Mouse (Mus musculus): ENCODE measurements around the gene Calhm5. TPM values are rescaled to one million over a fixed set of nuclear protein-coding genes. Genes with fewer than 3 reads are reported as not detected.

The Calhm5 gene
- 0.70 and 0.95 TPM in 2 replicates for polyA plus RNA-seq (2016; fragmentation: Nextera tagmentation; extraction: Ambion mirVana)

- no peaks in the 10 kb centered on the region for H3K9me3 ChIP-seq
- H3K27ac ChIP-seq, result peak within 1 kb of the TSS; percentile 75
- H3K36me3 ChIP-seq, result no peaks in the 10 kb centered on the region
- peaks cover 12% of the 10 kb centered on the region for H3K4me1 ChIP-seq
- 17% methylated on average over 9 of the region's 9 CpGs for WGBS
- DNase-seq (ENCODE audit: low spot score), result no peak
- peak within 1 kb of the TSS; percentile 53 for H3K4me3 ChIP-seq
- H3K27me3 ChIP-seq (ENCODE audit: insufficient read depth, poor library complexity, severe bottlenecking), result no peaks in the 10 kb centered on the region
These were observed at the start of gene Calhm5 for GRCm38 (mm10) chr10:34096418-34096883. TSS of gene Calhm5 (minus strand) at chr10:34096519.

DNA sequence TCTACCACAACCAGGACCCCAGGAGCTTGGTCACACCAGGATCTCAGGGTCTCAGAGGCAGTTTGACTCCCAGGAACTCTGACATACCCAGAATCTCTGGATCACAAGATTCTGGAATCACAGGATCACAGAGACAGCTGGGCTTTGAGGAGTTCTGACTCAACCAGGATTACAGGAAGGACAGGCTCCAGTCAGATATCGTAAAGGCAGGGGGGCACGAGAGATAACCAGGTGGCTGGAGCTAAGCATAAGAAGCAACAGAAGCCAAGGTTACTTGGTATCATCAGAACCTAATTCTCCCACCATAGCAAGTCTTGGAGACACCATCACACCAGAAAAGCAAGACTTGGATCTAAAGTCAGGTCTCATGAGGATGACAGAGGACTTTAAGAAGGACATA lies 45.4 kb upstream of the Calhm5 start:
- DNase-seq (ENCODE audit: low spot score), result no peak
- Histone ChIP-seq H3K9me3 (no peaks in the 10 kb centered on the region), H3K36me3 (no peaks in the 10 kb centered on the region), H3K4me3 (no peak overlapping the region), H3K27ac (no peak overlapping the region), H3K27me3 (ENCODE audit: insufficient read depth, poor library complexity, severe bottlenecking) (no peaks in the 10 kb centered on the region), H3K4me1 (peaks cover 2% of the 10 kb centered on the region; the same call in 1 of the 2 replicates)
- WGBS, result 52% methylated on average over 2 of the region's 2 CpGs

DNA sequence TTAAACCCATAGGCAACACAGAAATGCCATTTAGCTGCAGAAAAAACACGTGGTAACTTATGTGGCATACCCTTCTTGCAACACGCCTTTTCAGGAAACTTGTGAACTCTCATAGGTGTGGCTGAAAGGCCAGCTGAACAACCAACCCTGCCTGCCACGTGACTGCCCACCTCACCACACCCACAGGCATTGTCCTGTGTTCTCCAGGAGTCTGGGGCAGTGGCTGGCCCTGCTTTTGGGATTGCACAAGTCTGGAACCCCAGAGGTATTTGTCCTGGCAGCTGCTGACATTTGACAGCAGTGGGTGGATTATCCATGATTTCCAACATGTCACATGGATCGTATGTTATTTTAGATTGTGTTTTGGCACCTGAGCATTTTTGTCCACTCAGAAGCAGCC lies 43.4 kb upstream of the Calhm5 start:
- Histone ChIP-seq H3K27me3 (ENCODE audit: insufficient read depth, poor library complexity, severe bottlenecking) (no peaks in the 10 kb centered on the region), H3K36me3 (no peaks in the 10 kb centered on the region), H3K27ac (no peak overlapping the region), H3K4me3 (no peak overlapping the region), H3K4me1 (peaks cover 6% of the 10 kb centered on the region; the same call in 1 of the 2 replicates), H3K9me3 (no peaks in the 10 kb centered on the region)
- 74% methylated on average over 4 of the region's 4 CpGs for WGBS
- no peak for DNase-seq (ENCODE audit: low spot score)

DNA sequence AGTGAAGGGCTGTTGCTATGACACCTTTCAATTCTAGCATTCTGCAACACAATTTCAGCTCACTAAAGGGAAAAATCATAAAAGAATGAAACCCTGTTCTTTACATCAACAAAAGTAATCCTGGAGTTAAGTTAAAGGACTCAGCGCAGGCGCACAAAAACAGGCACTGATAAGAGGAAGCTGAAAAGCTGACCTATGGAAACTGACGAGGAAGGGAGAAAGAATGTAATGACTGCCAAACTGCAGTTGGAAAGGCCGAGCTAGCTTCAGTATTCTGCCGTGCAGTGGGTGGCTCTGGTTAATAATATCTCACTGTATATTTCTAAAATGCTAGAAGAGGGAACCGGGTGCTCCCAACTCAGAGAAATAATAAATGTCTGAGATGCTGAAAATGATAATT lies 41.7 kb upstream of the Calhm5 start:
- H3K27me3 ChIP-seq (ENCODE audit: insufficient read depth, poor library complexity, severe bottlenecking), result no peaks in the 10 kb centered on the region
- 35% methylated on average over 6 of the region's 6 CpGs for WGBS
- peaks cover 6% of the 10 kb centered on the region; the same call in 1 of the 2 replicates for H3K4me1 ChIP-seq
- no peaks in the 10 kb centered on the region for H3K36me3 ChIP-seq
- no peaks in the 10 kb centered on the region for H3K9me3 ChIP-seq
- H3K27ac ChIP-seq, result no peak overlapping the region
- DNase-seq (ENCODE audit: low spot score), result no peak
- no peak overlapping the region for H3K4me3 ChIP-seq

GRCm38 (mm10) chr10:34136432-34136831 lies 40.1 kb upstream of the Calhm5 start:
- WGBS, result 44% methylated on average over 6 of the region's 6 CpGs
- H3K27me3 ChIP-seq (ENCODE audit: insufficient read depth, poor library complexity, severe bottlenecking), result no peaks in the 10 kb centered on the region
- H3K4me3 ChIP-seq, result no peak overlapping the region
- H3K4me1 ChIP-seq, result peaks cover 6% of the 10 kb centered on the region; the same call in 1 of the 2 replicates
- no peak for DNase-seq (ENCODE audit: low spot score)
- H3K9me3 ChIP-seq, result no peaks in the 10 kb centered on the region
- no peak overlapping the region for H3K27ac ChIP-seq
- H3K36me3 ChIP-seq, result no peaks in the 10 kb centered on the region

DNA sequence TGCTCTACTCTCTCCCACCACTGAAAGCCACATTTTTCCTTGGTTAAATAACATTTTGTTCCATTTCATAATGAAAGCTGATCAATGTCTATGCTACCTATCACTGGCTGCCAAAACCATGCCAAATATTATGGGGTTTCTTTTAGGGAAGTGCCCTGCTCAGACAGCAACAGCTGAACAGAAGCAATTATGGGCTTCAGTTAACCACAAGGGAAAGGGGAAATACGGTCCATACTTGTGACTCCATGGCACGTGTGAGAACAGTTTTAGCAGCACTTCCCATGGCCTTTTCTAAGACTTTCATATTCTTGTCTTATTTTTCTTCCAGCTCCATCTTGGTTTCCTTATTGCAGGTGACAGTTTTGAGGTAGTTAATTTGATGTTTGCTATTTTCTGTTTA lies 35.0 kb upstream of the Calhm5 start:
- H3K9me3 ChIP-seq, result no peaks in the 10 kb centered on the region
- no peak overlapping the region for H3K27ac ChIP-seq
- peaks cover 9% of the 10 kb centered on the region; the same call in 1 of the 2 replicates for H3K27me3 ChIP-seq (ENCODE audit: insufficient read depth, poor library complexity, severe bottlenecking)
- no peak for DNase-seq (ENCODE audit: low spot score)
- 80% methylated on average over 2 of the region's 2 CpGs for WGBS
- H3K36me3 ChIP-seq, result no peaks in the 10 kb centered on the region
- no peak overlapping the region for H3K4me3 ChIP-seq
- peaks cover 8% of the 10 kb centered on the region for H3K4me1 ChIP-seq

GRCm38 (mm10) chr10:34128391-34128790 lies 32.1 kb upstream of the Calhm5 start:
- no peak for DNase-seq (ENCODE audit: low spot score)
- Histone ChIP-seq H3K36me3 (no peaks in the 10 kb centered on the region), H3K9me3 (no peaks in the 10 kb centered on the region), H3K4me3 (no peak overlapping the region), H3K27ac (no peak overlapping the region), H3K27me3 (ENCODE audit: insufficient read depth, poor library complexity, severe bottlenecking) (peaks cover 9% of the 10 kb centered on the region; the same call in 1 of the 2 replicates), H3K4me1 (peaks cover 8% of the 10 kb centered on the region)
- 87% methylated on average over 6 of the region's 6 CpGs for WGBS

DNA sequence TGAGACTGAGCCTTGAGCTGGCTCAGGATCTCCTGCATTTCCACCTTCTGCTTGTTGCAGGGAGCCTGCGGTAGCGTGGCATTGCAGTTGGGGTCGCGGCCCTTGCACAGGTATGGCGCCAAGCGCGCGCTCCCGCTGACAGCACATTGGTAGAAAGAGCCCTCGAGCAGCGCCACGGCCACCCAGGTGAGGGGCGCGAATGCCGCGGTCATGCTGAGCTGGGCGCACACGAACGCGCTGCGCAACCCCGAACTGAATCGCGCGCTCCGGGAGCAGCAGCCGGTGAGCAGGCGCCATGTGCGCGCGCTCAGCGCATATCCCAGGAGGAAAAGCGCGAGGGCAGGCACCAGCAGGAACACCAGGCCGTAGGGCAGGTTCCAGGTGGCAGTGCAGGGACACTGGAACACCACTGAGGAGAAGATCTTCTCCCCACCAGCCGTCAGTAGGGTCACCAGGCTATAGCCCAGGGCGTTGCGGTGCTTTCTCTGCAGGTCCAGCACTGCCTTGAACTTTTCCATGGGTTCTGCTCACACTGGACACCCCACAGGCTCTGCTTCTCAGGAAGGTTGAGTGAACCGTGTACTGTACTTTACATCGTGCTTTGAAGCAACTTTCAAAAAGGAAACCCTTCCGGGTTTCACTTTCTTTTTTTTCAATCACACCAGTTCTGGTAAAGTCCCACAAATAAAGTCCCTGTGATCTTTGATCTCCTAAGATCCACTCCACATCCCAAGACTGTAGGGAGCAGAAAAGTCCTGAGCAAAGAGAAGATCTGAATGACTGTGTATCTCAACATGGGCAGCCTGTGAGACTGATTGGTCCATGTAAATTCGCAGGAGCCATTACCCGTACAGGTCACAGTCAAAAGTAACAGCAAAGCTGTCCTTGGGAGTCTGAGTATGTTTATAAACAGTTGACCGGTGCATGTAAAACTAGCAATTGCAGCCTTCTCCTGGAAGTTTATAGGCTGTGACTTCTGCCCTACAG lies 31.4 kb upstream of the Calhm5 start, which contains the start of gene Calhm6:
Gene Calhm6, minus strand, starts transcription at position 593 of the 987 bp plus-strand sequence.
- DNase-seq (ENCODE audit: low spot score), result no peak
- H3K9me3 ChIP-seq, result no peaks in the 10 kb centered on the region
- WGBS, result 15% methylated on average over 44 of the region's 44 CpGs
- peak within 1 kb of the TSS; percentile 74 for H3K4me3 ChIP-seq
- H3K27me3 ChIP-seq (ENCODE audit: insufficient read depth, poor library complexity, severe bottlenecking), result peaks cover 9% of the 10 kb centered on the region; the same call in 1 of the 2 replicates
- H3K4me1 ChIP-seq, result peaks cover 8% of the 10 kb centered on the region
- peak within 1 kb of the TSS; percentile 82 for H3K27ac ChIP-seq
- H3K36me3 ChIP-seq, result no peaks in the 10 kb centered on the region

DNA sequence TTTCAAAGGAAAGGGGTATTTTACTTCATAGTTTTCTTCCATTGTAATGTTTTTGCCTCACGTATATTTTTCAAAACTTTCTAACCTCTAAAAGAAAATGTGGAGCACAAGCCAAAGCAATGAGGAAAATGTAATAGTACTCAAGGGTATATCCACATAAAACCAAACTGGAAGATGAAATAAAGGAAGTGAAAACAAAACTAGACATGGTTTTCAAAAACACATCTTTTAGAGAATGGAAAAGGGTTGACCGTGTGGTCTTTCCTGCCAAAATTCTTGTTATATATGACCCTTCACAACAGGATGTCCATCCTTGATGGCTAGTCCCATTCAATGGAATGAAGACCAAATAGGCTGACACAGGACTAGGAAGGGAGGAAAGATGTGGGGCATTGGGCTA lies 22.1 kb upstream of the Calhm5 start:
- 87% methylated on average over 2 of the region's 2 CpGs for WGBS
- Histone ChIP-seq H3K4me1 (no peaks in the 10 kb centered on the region), H3K4me3 (no peak overlapping the region), H3K27ac (no peak overlapping the region), H3K27me3 (ENCODE audit: insufficient read depth, poor library complexity, severe bottlenecking) (no peaks in the 10 kb centered on the region), H3K9me3 (no peaks in the 10 kb centered on the region), H3K36me3 (no peaks in the 10 kb centered on the region)
- no peak for DNase-seq (ENCODE audit: low spot score)

DNA sequence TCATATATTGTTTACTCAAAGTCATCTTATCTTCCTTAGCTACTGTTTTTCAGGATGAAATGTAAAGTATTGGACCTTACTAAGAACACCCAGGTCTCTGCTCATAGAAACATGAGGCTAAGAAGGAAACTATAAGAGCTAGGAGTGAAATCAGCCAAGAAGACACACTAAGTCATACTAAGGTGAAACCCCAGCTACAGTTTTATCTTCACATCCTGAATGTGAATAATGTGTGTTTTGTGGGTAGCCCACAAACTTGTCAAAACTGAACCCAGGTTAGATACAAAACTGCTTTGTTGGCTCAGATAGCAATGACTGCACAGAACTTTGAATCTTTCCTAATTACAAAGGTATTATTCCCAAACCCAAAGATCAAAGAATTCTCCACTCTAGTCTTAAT lies 21.5 kb upstream of the Calhm5 start:
- no peak for DNase-seq (ENCODE audit: low spot score)
- Histone ChIP-seq H3K36me3 (no peaks in the 10 kb centered on the region), H3K4me1 (no peaks in the 10 kb centered on the region), H3K27ac (no peak overlapping the region), H3K4me3 (no peak overlapping the region), H3K27me3 (ENCODE audit: insufficient read depth, poor library complexity, severe bottlenecking) (no peaks in the 10 kb centered on the region), H3K9me3 (no peaks in the 10 kb centered on the region)

GRCm38 (mm10) chr10:34117131-34117530 lies 20.8 kb upstream of the Calhm5 start:
- H3K4me3 ChIP-seq, result no peak overlapping the region
- no peaks in the 10 kb centered on the region for H3K27me3 ChIP-seq (ENCODE audit: insufficient read depth, poor library complexity, severe bottlenecking)
- H3K4me1 ChIP-seq, result no peaks in the 10 kb centered on the region
- no peaks in the 10 kb centered on the region for H3K36me3 ChIP-seq
- H3K27ac ChIP-seq, result no peak overlapping the region
- 56% methylated on average over 3 of the region's 3 CpGs for WGBS
- no peaks in the 10 kb centered on the region for H3K9me3 ChIP-seq
- no peak for DNase-seq (ENCODE audit: low spot score)

DNA sequence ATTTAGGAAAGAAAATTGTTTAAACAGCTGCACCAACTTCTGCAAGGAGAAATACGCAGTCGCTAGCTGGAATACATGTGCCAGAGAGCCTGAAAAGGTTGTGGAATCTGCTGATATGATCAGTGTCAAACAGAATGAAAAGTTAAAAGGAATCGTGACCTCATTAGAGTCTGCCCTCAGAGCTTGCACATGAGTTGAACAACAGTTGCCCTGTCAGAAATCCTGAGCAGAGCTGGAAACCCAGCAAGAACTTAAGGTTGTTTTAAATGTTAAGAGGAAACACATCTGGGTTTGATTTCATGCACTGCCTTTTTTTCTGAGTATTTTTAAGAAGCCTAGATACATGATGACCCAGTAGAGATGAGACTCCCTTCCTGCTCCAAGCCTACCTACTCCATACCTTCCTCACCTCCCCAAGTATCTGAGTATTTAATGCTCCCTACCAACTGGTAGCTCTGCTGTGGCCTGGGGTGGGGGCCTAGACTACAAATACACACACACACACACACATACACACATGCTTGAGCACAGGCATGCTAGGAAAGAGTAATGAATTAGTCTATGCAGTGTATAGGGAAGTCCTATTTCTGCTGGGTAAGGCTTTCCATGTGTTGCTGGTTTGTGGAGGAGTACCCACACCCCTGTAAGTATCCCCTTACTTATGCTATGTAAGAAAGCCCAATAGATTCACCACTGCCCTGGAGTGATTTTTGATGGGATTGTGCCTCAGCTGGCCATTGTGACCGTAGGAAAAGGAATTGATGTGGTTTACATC lies 15.8 kb upstream of the Calhm5 start:
- H3K4me3 ChIP-seq, result no peak overlapping the region
- H3K36me3 ChIP-seq, result no peaks in the 10 kb centered on the region
- no peak overlapping the region for H3K27ac ChIP-seq
- no peaks in the 10 kb centered on the region for H3K9me3 ChIP-seq
- whole genome bisulfite sequencing, result 69% methylated on average over 4 of the region's 4 CpGs
- DNase-seq (ENCODE audit: low spot score), result no peak
- no peaks in the 10 kb centered on the region for H3K4me1 ChIP-seq
- no peaks in the 10 kb centered on the region for H3K27me3 ChIP-seq (ENCODE audit: insufficient read depth, poor library complexity, severe bottlenecking)
